Mouse (Mus musculus): Measurements from ENCODE around the gene Ccdc36.

DNA sequence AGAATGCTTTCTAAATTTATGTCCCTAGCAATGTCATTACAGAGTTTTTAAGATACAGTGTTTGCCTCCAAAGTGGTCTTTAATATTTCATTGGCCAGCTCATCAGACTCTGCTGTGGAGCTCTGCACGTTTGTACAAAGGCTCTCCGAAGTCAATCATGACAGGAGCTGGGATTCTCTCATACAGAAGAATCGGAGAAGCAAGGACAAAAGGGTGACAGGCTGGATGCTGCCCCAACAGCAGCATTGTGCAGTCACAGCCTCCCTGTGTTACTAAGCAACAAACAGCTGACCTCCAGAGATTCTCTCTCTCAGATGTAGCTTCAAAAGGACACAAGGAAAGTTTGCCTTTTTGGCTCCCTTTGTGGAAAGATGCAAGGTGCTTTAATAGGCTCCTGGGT, 7.9 kb upstream of the Ccdc36 start, which contains the start of gene BC048562:
- TF ChIP-seq FLI1 (IDR thresholded peaks at IDR 0.05; ENCODE audit: low read length) (no peak), GATA1 (IDR thresholded peaks at IDR 0.05; ENCODE audit: borderline replicate concordance, low read length) (no peak)
